Mouse (Mus musculus) small intestine, adult 2 months (tissue): ENCODE data around the gene Ccr8.

Experiments
- CTCF ChIP-seq: fragments of 200-500 bp; IDR thresholded peaks from 2 replicates; pipeline ENCODE4 v1.5.1; 2012; ENCODE audit warnings: low read depth, mild to moderate bottlenecking, control low read depth, inconsistent platforms, low read length, moderate library complexity, mixed read lengths; ENCODE audit not compliant: insufficient replicate concordance, insufficient read length; ENCODE audit errors: extremely low read depth
- POLR2A ChIP-seq: fragments of 200-500 bp; IDR thresholded peaks from 2 replicates; pipeline ENCODE4 v1.6.1; 2012; ENCODE audit warnings: low read depth, mild to moderate bottlenecking, control low read depth, inconsistent platforms, low read length, moderate library complexity

GRCm38 (mm10) chr9:120081247-120081646 is 10.7 kb upstream of the Ccr8 start:
- TF ChIP-seq POLR2A (no peak), CTCF (peak; percentile 10; the same call in 1 of the 2 replicates)
